Mouse (Mus musculus) kidney, embryonic 14.5 days (tissue): ENCODE data around the gene Gm9922. TPM values are rescaled to one million over a fixed set of nuclear protein-coding genes. Genes with fewer than 3 reads are reported as not detected.

ENCODE experiments used
- ATAC-seq: fragments of 200-750 bp; cut with Nextera tagmentation; 2 replicates; pipeline ENCODE4 v1.8.0; 2017; ENCODE audit warnings: moderate number of reproducible peaks, mild to moderate bottlenecking, moderate TSS enrichment, moderate library complexity; ENCODE audit not compliant: low FRiP score, low TSS enrichment
- H3K27ac ChIP-seq: fragments of 300-500 bp; sonication (generic); 2 replicates; pipeline ENCODE4 v1.5.1; 2014; ENCODE audit warnings: low read depth, mild to moderate bottlenecking, low read length, moderate library complexity, mixed read lengths
- H3K27me3 ChIP-seq: fragments of 300-500 bp; sonication (generic); 2 replicates; pipeline ENCODE4 v1.6.1; 2014; ENCODE audit warnings: mild to moderate bottlenecking, low read length; ENCODE audit not compliant: control insufficient read depth, insufficient read depth
- H3K36me3 ChIP-seq: fragments of 300-500 bp; sonication (generic); 2 replicates; pipeline ENCODE4 v1.6.1; 2014; ENCODE audit warnings: low read length, mixed read lengths; ENCODE audit not compliant: control insufficient read depth, insufficient read depth
- H3K4me1 ChIP-seq: fragments of 300-500 bp; sonication (generic); 2 replicates; pipeline ENCODE4 v1.6.1; 2014; ENCODE audit warnings: low read length, mixed read lengths; ENCODE audit not compliant: control insufficient read depth, insufficient read depth
- H3K4me2 ChIP-seq: fragments of 300-500 bp; sonication (generic); replicated peaks from 2 replicates; pipeline ENCODE4 v1.6.1; 2014; ENCODE audit warnings: low read depth, mild to moderate bottlenecking, low read length
- H3K4me3 ChIP-seq: fragments of 300-500 bp; sonication (generic); 2 replicates; pipeline ENCODE4 v1.5.1; 2014; ENCODE audit warnings: mild to moderate bottlenecking, low read length
- H3K9ac ChIP-seq: fragments of 300-500 bp; sonication (generic); 2 replicates; pipeline ENCODE4 v1.6.1; 2014; ENCODE audit warnings: low read depth, mild to moderate bottlenecking, low read length, moderate library complexity
- H3K9me3 ChIP-seq: fragments of 300-500 bp; sonication (generic); 2 replicates; pipeline ENCODE4 v1.6.1; 2016; ENCODE audit warnings: low read length; ENCODE audit not compliant: control insufficient read depth
- WGBS: fragments of 180-500 bp; shearing (Covaris S2); extraction: QIAGEN DNeasy Blood & Tissue Kit; methylation state at CpG from one replicate; pipeline ENCODE4 v1.1.7; 2014; 5-methylcytosine and 5-hydroxymethylcytosine counted together
- polyA plus RNA-seq: library from polyadenylated mRNA; unstranded; fragments of >200 nt; fragmentation: Nextera tagmentation; extraction: Ambion mirVana; gene quantifications from 2 replicates; pipeline ENCODE4 v1.2.1, GENCODE M21; 2014

The Gm9922 gene
- polyA plus RNA-seq, 1 experiment from 2014 or later: 1.6 TPM

GRCm38 (mm10) chr14:101707088-101707487, 22.5 kb downstream of the Gm9922 start:
- H3K4me2 ChIP-seq: no peak overlapping the region
- 88% methylated on average over 5 of the region's 5 CpGs for WGBS

GRCm38 (mm10) chr14:101704479-101704878, 25.1 kb downstream of the Gm9922 start:
- no peaks in the 10 kb centered on the region for H3K4me1 ChIP-seq
- no peak overlapping the region for H3K9ac ChIP-seq
- H3K4me3 ChIP-seq: no peak overlapping the region
- 82% methylated on average over 4 of the region's 4 CpGs for WGBS
- no peak for ATAC-seq
- no peak overlapping the region for H3K27ac ChIP-seq
- H3K9me3 ChIP-seq: no peaks in the 10 kb centered on the region
- H3K36me3 ChIP-seq: no peaks in the 10 kb centered on the region
- no peaks in the 10 kb centered on the region for H3K27me3 ChIP-seq
- H3K4me2 ChIP-seq: no peak overlapping the region

More at GRCm38 (mm10) chr14:101707088-101707487, 22.5 kb downstream of the Gm9922 start:
- no peak for ATAC-seq
- Histone ChIP-seq H3K27me3 (no peaks in the 10 kb centered on the region), H3K4me1 (no peaks in the 10 kb centered on the region), H3K4me3 (no peak overlapping the region), H3K36me3 (no peaks in the 10 kb centered on the region), H3K9me3 (no peaks in the 10 kb centered on the region), H3K9ac (no peak overlapping the region), H3K27ac (no peak overlapping the region)

GRCm38 (mm10) chr14:101688406-101688805, 41.2 kb downstream of the Gm9922 start:
- Histone ChIP-seq H3K27ac (no peak overlapping the region), H3K4me2 (no peak overlapping the region), H3K9me3 (no peaks in the 10 kb centered on the region), H3K27me3 (no peaks in the 10 kb centered on the region), H3K4me1 (no peaks in the 10 kb centered on the region), H3K36me3 (peaks cover 16% of the 10 kb centered on the region; the same call in 1 of the 2 replicates), H3K9ac (no peak overlapping the region), H3K4me3 (no peak overlapping the region)
- no peak for ATAC-seq
- WGBS: 94% methylated on average over 2 of the region's 2 CpGs

DNA sequence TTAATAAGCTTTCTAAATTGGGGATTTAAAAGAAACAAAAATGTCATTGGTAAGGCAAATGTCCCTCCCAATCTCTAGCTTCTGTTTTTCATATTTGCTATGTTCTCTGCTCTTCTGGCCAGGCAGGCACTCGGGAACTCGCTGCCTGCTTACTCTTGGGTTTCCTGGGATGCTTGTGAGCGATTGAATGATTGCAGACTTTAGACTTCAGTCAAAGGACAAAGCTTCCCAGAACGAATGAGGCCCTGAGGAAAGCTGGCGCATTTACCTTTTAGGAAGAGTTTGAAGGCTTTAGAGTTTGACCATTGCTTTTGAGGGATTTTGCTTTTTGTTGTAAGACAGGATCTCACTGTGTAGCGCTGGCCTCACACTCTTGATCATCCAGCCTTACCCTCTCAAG, 41.9 kb downstream of the Gm9922 start:
- no peak for ATAC-seq
- 94% methylated on average over 6 of the region's 6 CpGs for WGBS
- Histone ChIP-seq H3K27me3 (no peaks in the 10 kb centered on the region), H3K4me1 (no peaks in the 10 kb centered on the region), H3K4me2 (no peak overlapping the region), H3K4me3 (no peak overlapping the region), H3K9me3 (no peaks in the 10 kb centered on the region), H3K9ac (no peak overlapping the region), H3K36me3 (peaks cover 9% of the 10 kb centered on the region; the same call in 1 of the 2 replicates), H3K27ac (no peak overlapping the region)

Other genes with a start within 250 kb of the Gm9922 start
- gene Tbc1d4, start 120.6 kb downstream of the Gm9922 start, polyA plus RNA-seq: 12.4 and 16.8 TPM in 2 replicates
- 102 and 108 TPM in 2 replicates for gene Commd6, start 89.1 kb downstream of the Gm9922 start, polyA plus RNA-seq
- gene Uchl3, start 75.8 kb downstream of the Gm9922 start, polyA plus RNA-seq: 173 and 219 TPM in 2 replicates
- gene Lmo7, start 143 bp upstream of the Gm9922 start, polyA plus RNA-seq: 6.2 and 11.6 TPM in 2 replicates